Mouse (Mus musculus) intestine, embryonic 15.5 days (tissue): Measurements from ENCODE around the gene Tut4. TPM values are rescaled to one million over a fixed set of nuclear protein-coding genes. Genes with fewer than 3 reads are reported as not detected.
A peak's percentile ranks its signal among the peaks of the same experiment; 100 is the strongest.

Experiments used
- ATAC-seq: fragments of 200-750 bp; cut with Nextera tagmentation; 2 replicates; pipeline ENCODE4 v1.8.0; 2017; ENCODE audit warnings: moderate TSS enrichment, moderate library complexity
- H3K27ac ChIP-seq: fragments of 300-500 bp; sonication (generic); 2 replicates; pipeline ENCODE4 v1.5.1; 2015; ENCODE audit warnings: mild to moderate bottlenecking, inconsistent platforms
- H3K27me3 ChIP-seq: fragments of 300-500 bp; sonication (generic); replicated peaks from 2 replicates; pipeline ENCODE4 v1.6.1; 2015; ENCODE audit warnings: inconsistent platforms
- H3K36me3 ChIP-seq: fragments of 300-500 bp; sonication (generic); 2 replicates; pipeline ENCODE4 v1.6.1; 2015; ENCODE audit warnings: inconsistent platforms
- H3K4me1 ChIP-seq: fragments of 300-500 bp; sonication (generic); replicated peaks from 2 replicates; pipeline ENCODE4 v1.6.1; 2015; ENCODE audit warnings: inconsistent platforms
- H3K4me2 ChIP-seq: fragments of 300-500 bp; sonication (generic); replicated peaks from 2 replicates; pipeline ENCODE4 v1.6.1; 2015; ENCODE audit warnings: mild to moderate bottlenecking, inconsistent platforms
- H3K4me3 ChIP-seq: fragments of 300-500 bp; sonication (generic); replicated peaks from 2 replicates; pipeline ENCODE4 v1.5.1; 2015; ENCODE audit warnings: inconsistent platforms
- H3K9ac ChIP-seq: fragments of 300-500 bp; sonication (generic); 2 replicates; pipeline ENCODE4 v1.6.1; 2015; ENCODE audit warnings: inconsistent platforms
- H3K9me3 ChIP-seq: fragments of 300-500 bp; sonication (generic); 2 replicates; pipeline ENCODE4 v1.6.1; 2016; ENCODE audit warnings: inconsistent platforms
- WGBS: fragments of 180-500 bp; shearing (Covaris S2); methylation state at CpG from one replicate; pipeline ENCODE4 v1.1.7; 2015; 5-methylcytosine and 5-hydroxymethylcytosine counted together
- polyA plus RNA-seq: library from polyadenylated mRNA; unstranded; fragments of >200 nt; fragmentation: Nextera tagmentation; extraction: Ambion mirVana; gene quantifications from 2 replicates; pipeline ENCODE4 v1.2.1, GENCODE M21; 2015

Gene Tut4
- polyA plus RNA-seq, 1 experiment from 2014 or later: 49.4 TPM

- H3K27ac ChIP-seq: no peak overlapping the region
- H3K9me3 ChIP-seq: no peaks in the 10 kb centered on the region
- WGBS: 94% methylated on average over 3 of the region's 3 CpGs
- no peak overlapping the region for H3K4me3 ChIP-seq
- H3K4me2 ChIP-seq: no peak overlapping the region
- H3K27me3 ChIP-seq: no peaks in the 10 kb centered on the region
- peaks cover 5% of the 10 kb centered on the region for H3K4me1 ChIP-seq
- H3K9ac ChIP-seq: no peak overlapping the region
- peaks cover 33% of the 10 kb centered on the region for H3K36me3 ChIP-seq
- no peak for ATAC-seq
Measured at GRCm38 (mm10) chr4:108572644-108573043, 113.4 kb downstream of the Tut4 start.

GRCm38 (mm10) chr4:108578840-108579742 is 119.9 kb downstream of the Tut4 start, which contains the start of the genes Prpf38a and Orc1:
Gene Prpf38a, minus strand, starts transcription at chr4:108579336.
Gene Orc1, plus strand, starts transcription at chr4:108579423.
- Histone ChIP-seq H3K9me3 (no peaks in the 10 kb centered on the region), H3K27ac (peak within 1 kb of the TSS; percentile 72), H3K36me3 (peaks cover 2% of the 10 kb centered on the region; the same call in 1 of the 2 replicates), H3K4me3 (peak within 1 kb of the TSS; percentile 70), H3K4me1 (peaks cover 12% of the 10 kb centered on the region), H3K4me2 (peak within 1 kb of the TSS; percentile 86), H3K9ac (peak within 1 kb of the TSS; percentile 71), H3K27me3 (no peaks in the 10 kb centered on the region)
- WGBS: under 1% methylated on average over 64 of the region's 64 CpGs
- peak; percentile 99 for ATAC-seq

- H3K27me3 ChIP-seq: no peaks in the 10 kb centered on the region
- peak overlapping the region; percentile 71 for H3K9ac ChIP-seq
- WGBS: 1% methylated on average over 16 of the region's 16 CpGs
- peak overlapping the region; percentile 86 for H3K4me2 ChIP-seq
- H3K9me3 ChIP-seq: no peaks in the 10 kb centered on the region
- H3K27ac ChIP-seq: peak overlapping the region; percentile 72
- peak overlapping the region; percentile 70 for H3K4me3 ChIP-seq
- no peaks in the 10 kb centered on the region for H3K36me3 ChIP-seq
- ATAC-seq: no peak
- H3K4me1 ChIP-seq: peaks cover 12% of the 10 kb centered on the region
Measured at GRCm38 (mm10) chr4:108579743-108580411, 120.7 kb downstream of the Tut4 start.

- H3K4me2 ChIP-seq: no peak overlapping the region
- H3K36me3 ChIP-seq: peaks cover 2% of the 10 kb centered on the region; the same call in 1 of the 2 replicates
- ATAC-seq: no peak
- no peaks in the 10 kb centered on the region for H3K4me1 ChIP-seq
- no peak overlapping the region for H3K27ac ChIP-seq
- 84% methylated on average over 2 of the region's 2 CpGs for WGBS
- no peaks in the 10 kb centered on the region for H3K27me3 ChIP-seq
- no peak overlapping the region for H3K9ac ChIP-seq
- no peak overlapping the region for H3K4me3 ChIP-seq
- H3K9me3 ChIP-seq: no peaks in the 10 kb centered on the region
Measured at GRCm38 (mm10) chr4:108593376-108593775, 134.2 kb downstream of the Tut4 start.

GRCm38 (mm10) chr4:108595785-108596184 is 136.6 kb downstream of the Tut4 start:
- H3K4me2 ChIP-seq: no peak overlapping the region
- H3K27me3 ChIP-seq: no peaks in the 10 kb centered on the region
- no peaks in the 10 kb centered on the region for H3K36me3 ChIP-seq
- no peak overlapping the region for H3K9ac ChIP-seq
- H3K4me3 ChIP-seq: no peak overlapping the region
- WGBS: 77% methylated on average over 1 of the region's 1 CpGs
- H3K4me1 ChIP-seq: no peaks in the 10 kb centered on the region
- H3K27ac ChIP-seq: 0 out of 2 replicates have a peak overlapping the region, but pooled peaks have one; percentile 0
- no peaks in the 10 kb centered on the region for H3K9me3 ChIP-seq
- ATAC-seq: peak; percentile 62

GRCm38 (mm10) chr4:108598306-108598705 is 139.1 kb downstream of the Tut4 start:
- Histone ChIP-seq H3K4me3 (no peak overlapping the region), H3K4me1 (no peaks in the 10 kb centered on the region), H3K27me3 (no peaks in the 10 kb centered on the region), H3K4me2 (no peak overlapping the region), H3K9me3 (no peaks in the 10 kb centered on the region), H3K9ac (no peak overlapping the region), H3K36me3 (peaks cover 5% of the 10 kb centered on the region; the same call in 1 of the 2 replicates), H3K27ac (no peak overlapping the region)
- ATAC-seq: no peak
- 68% methylated on average over 4 of the region's 4 CpGs for WGBS

- ATAC-seq: 0 out of 2 replicates have a peak, but pooled peaks have one; percentile 58
- Histone ChIP-seq H3K9ac (no peak overlapping the region), H3K4me1 (no peaks in the 10 kb centered on the region), H3K36me3 (peaks cover 34% of the 10 kb centered on the region), H3K9me3 (no peaks in the 10 kb centered on the region), H3K4me3 (no peak overlapping the region), H3K27me3 (no peaks in the 10 kb centered on the region), H3K4me2 (no peak overlapping the region), H3K27ac (no peak overlapping the region)
- 82% methylated on average over 7 of the region's 7 CpGs for WGBS
Measured at GRCm38 (mm10) chr4:108601870-108602269, 142.6 kb downstream of the Tut4 start.

- Histone ChIP-seq H3K27me3 (no peaks in the 10 kb centered on the region), H3K9ac (no peak overlapping the region), H3K4me3 (no peak overlapping the region), H3K27ac (no peak overlapping the region), H3K4me2 (no peak overlapping the region), H3K4me1 (no peaks in the 10 kb centered on the region), H3K36me3 (peaks cover 29% of the 10 kb centered on the region), H3K9me3 (no peaks in the 10 kb centered on the region)
- ATAC-seq: no peak
- 91% methylated on average over 3 of the region's 3 CpGs for WGBS
Measured at GRCm38 (mm10) chr4:108608651-108609050, 149.4 kb downstream of the Tut4 start.

Other genes with a start within 250 kb of the Tut4 start
- gene Zyg11a, start 241.4 kb upstream of the Tut4 start, polyA plus RNA-seq: 0.09 and 0.14 TPM in 2 replicates
- gene Zyg11b, start 158.3 kb upstream of the Tut4 start, polyA plus RNA-seq: 8.3 and 8.6 TPM in 2 replicates
- gene Coa7, start 131.3 kb upstream of the Tut4 start, polyA plus RNA-seq: 65.2 and 65.3 TPM in 2 replicates
- 1.3 and 1.6 TPM in 2 replicates for gene Shisal2a, start 76.1 kb upstream of the Tut4 start, polyA plus RNA-seq
- gene Gpx7, start 52.5 kb upstream of the Tut4 start, polyA plus RNA-seq: 37.5 and 42.6 TPM in 2 replicates
- gene Prpf38a, start 119.9 kb downstream of the Tut4 start, polyA plus RNA-seq: 79.0 and 81.9 TPM in 2 replicates
- 11.1 and 11.9 TPM in 2 replicates for gene Orc1, start 120.0 kb downstream of the Tut4 start, polyA plus RNA-seq
- 30.9 and 33.9 TPM in 2 replicates for gene Cc2d1b, start 160.5 kb downstream of the Tut4 start, polyA plus RNA-seq